ENCODE assay signal across 23 mouse cellular contexts in the genomic region with DNA sequence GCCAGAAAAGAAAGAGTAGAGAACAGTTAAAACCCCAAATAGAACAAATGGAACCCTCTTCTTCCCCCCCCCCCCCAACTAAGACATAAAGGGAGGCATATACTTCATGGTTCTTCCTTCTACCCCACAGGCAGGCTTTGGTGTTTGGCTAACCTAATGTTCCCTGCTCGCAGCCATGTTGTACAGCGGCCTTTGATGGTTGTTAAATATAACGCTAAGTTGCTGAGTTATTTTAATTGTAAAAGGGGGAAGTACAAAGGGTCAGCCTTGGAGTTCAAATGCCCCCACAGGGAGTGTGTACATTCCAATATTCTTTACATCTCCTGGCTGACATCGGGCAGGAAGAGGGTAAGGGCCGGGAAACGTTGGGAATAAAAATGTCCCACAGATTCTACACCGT.
DNase-seq lines count a peak whose midpoint lies in the region; ATAC-seq and TF ChIP-seq lines count a peak whose summit lies in the region.
"Had no signal": no experiment of that assay in that cellular context is flagged by ENCODE, and none has a peak within 500 bp of the region (broad histone marks: within the 10 kb centered on the region; RNA-seq: fewer than 3 reads in every experiment).

No protein-coding gene starts in this region.

- no peak for TF ChIP-seq CTCF in gastrocnemius, adult 2 months (IDR thresholded peaks at IDR 0.05)
- no peak for TF ChIP-seq CTCF in liver, adult 2 months (IDR thresholded peaks at IDR 0.05; ENCODE audit: low read depth, low read length)
- TF ChIP-seq CTCF in ES-Bruce4 (IDR thresholded peaks at IDR 0.05; ENCODE audit: low read depth, low read length) = no peak

- intact Hi-C loops in gastrocnemius, adult 2 months (cut with DNase I) = loop anchor here (5.0 kb wide), 1 partner anchor 37 kb away; no protein-coding TSS in a partner anchor

- peaks cover 26% of the 10 kb centered on the region for H3K79me2 ChIP-seq in liver, adult 2 months (ENCODE audit: control insufficient read depth, insufficient read depth, low read length)

- H3K9ac ChIP-seq in heart, embryonic 16.5 days (ENCODE audit: low read length) = no peak overlapping the region
- no peak overlapping the region for H3K9ac ChIP-seq in liver, adult 2 months (ENCODE audit: low read depth, low read length)
- no peak overlapping the region for H3K9ac ChIP-seq in liver, embryonic 12.5 days
- no peak overlapping the region for H3K9ac ChIP-seq in ES-Bruce4 (ENCODE audit: low read depth, poor library complexity, severe bottlenecking)
- H3K9ac ChIP-seq: embryonic facial prominence, embryonic 12.5 days; hindbrain, embryonic 12.5 days; liver, embryonic 14.5 days; stomach, embryonic 15.5 days had no signal

- peak overlapping the region; percentile 74 for H3K4me3 ChIP-seq in gastrocnemius, adult 2 months
- H3K4me3 ChIP-seq in heart, embryonic 16.5 days (ENCODE audit: low read length) = no peak overlapping the region
- no peak overlapping the region for H3K4me3 ChIP-seq in liver, adult 2 months (ENCODE audit: insufficient read depth, low read depth, low read length)
- H3K4me3 ChIP-seq in liver, embryonic 12.5 days = no peak overlapping the region
- H3K4me3 ChIP-seq in ES-Bruce4 (ENCODE audit: low read depth, low read length) = no peak overlapping the region
- H3K4me3 ChIP-seq: embryonic facial prominence, embryonic 12.5 days; hindbrain, embryonic 12.5 days; layer of hippocampus, adult 2 months; stomach, embryonic 15.5 days had no signal

- H3K9me3 ChIP-seq in heart, embryonic 16.5 days (replicated peaks; ENCODE audit: control insufficient read depth, low read length) = no peaks in the 10 kb centered on the region
- no peaks in the 10 kb centered on the region for H3K9me3 ChIP-seq in liver, embryonic 12.5 days (replicated peaks)
- H3K9me3 ChIP-seq in ES-Bruce4 (replicated peaks; ENCODE audit: control insufficient read depth, insufficient read depth, low read length, poor library complexity, severe bottlenecking) = no peaks in the 10 kb centered on the region
- H3K9me3 ChIP-seq: embryonic facial prominence, embryonic 12.5 days; hindbrain, embryonic 12.5 days; stomach, embryonic 15.5 days had no signal

- peaks cover 76% of the 10 kb centered on the region for H3K4me1 ChIP-seq in heart, embryonic 16.5 days (ENCODE audit: control insufficient read depth, insufficient read depth, low read length)
- peaks cover 45% of the 10 kb centered on the region for H3K4me1 ChIP-seq in liver, adult 2 months (ENCODE audit: control insufficient read depth, insufficient read depth, low read length)
- peaks cover 28% of the 10 kb centered on the region for H3K4me1 ChIP-seq in liver, embryonic 12.5 days
- peaks cover 7% of the 10 kb centered on the region for H3K4me1 ChIP-seq in ES-Bruce4 (ENCODE audit: control insufficient read depth, insufficient read depth, low read length)

- TF ChIP-seq POLR2A in liver, adult 2 months (IDR thresholded peaks at IDR 0.05; ENCODE audit: extremely low read depth, insufficient read depth, low read length) = no peak
- no peak for TF ChIP-seq POLR2A in ES-Bruce4 (IDR thresholded peaks at IDR 0.05; ENCODE audit: insufficient read depth, low read length)

- no peak for DNase-seq in gastrocnemius, adult 2 months
- DNase-seq in gastrocnemius, postnatal 25 days = no peak
- DNase-seq in heart, adult 18-20 months = no peak
- DNase-seq in liver, adult 2 months (ENCODE audit: extremely low read depth, low read depth, low spot score) = no peak
- DNase-seq in spleen, postnatal 4 days (ENCODE audit: low spot score in 2 of 2) = no peak
- DNase-seq: adrenal gland, postnatal 14 days; cerebellum, adult 11 months; cerebellum, postnatal 10 days; kidney, postnatal 10 days; lung, postnatal 4 days; right cerebral cortex, postnatal 25 days; thymus, adult 18-20 months; thymus, postnatal 4 days had no signal

- no peak overlapping the region for H3K4me2 ChIP-seq in heart, embryonic 16.5 days (ENCODE audit: low read depth, low read length)
- H3K4me2 ChIP-seq in liver, embryonic 12.5 days = no peak overlapping the region
- H3K4me2 ChIP-seq: embryonic facial prominence, embryonic 12.5 days; hindbrain, embryonic 12.5 days; stomach, embryonic 15.5 days had no signal

- ATAC-seq in heart, embryonic 16.5 days (replicated peaks; ENCODE audit: extremely low read depth, insufficient read depth, low FRiP score) = no peak
- ATAC-seq in liver, embryonic 12.5 days = no peak
- ATAC-seq: CD4-positive, CD25-positive, alpha-beta regulatory T cell, adult 4 months; forebrain, embryonic 16.5 days had no signal

- TF ChIP-seq EP300 in ES-Bruce4 (IDR thresholded peaks at IDR 0.05; ENCODE audit: insufficient read depth, low read depth, low read length) = no peak

- WGBS in heart, embryonic 16.5 days = 45% methylated on average over 7 of the region's 7 CpGs
- WGBS in liver, adult 2 months = 61% methylated on average over 7 of the region's 7 CpGs
- 71% methylated on average over 7 of the region's 7 CpGs for WGBS in liver, embryonic 12.5 days (ENCODE audit: insufficient replicate concordance)

- no peaks in the 10 kb centered on the region for H3K27me3 ChIP-seq in heart, embryonic 16.5 days (ENCODE audit: control insufficient read depth, insufficient read depth, low read length)
- H3K27me3 ChIP-seq in liver, adult 2 months (ENCODE audit: control insufficient read depth, insufficient read depth, low read length) = no peaks in the 10 kb centered on the region
- no peaks in the 10 kb centered on the region for H3K27me3 ChIP-seq in liver, embryonic 12.5 days (replicated peaks)
- H3K27me3 ChIP-seq in ES-Bruce4 (ENCODE audit: control insufficient read depth, insufficient read depth, low read length, poor library complexity, severe bottlenecking) = no peaks in the 10 kb centered on the region
- H3K27me3 ChIP-seq: embryonic facial prominence, embryonic 12.5 days; hindbrain, embryonic 12.5 days; stomach, embryonic 15.5 days had no signal

- H3K36me3 ChIP-seq in heart, embryonic 16.5 days (ENCODE audit: control insufficient read depth, insufficient read depth) = peaks cover 26% of the 10 kb centered on the region; the same call in 1 of the 2 replicates
- H3K36me3 ChIP-seq in liver, adult 2 months (ENCODE audit: control insufficient read depth, insufficient read depth, low read length) = peaks cover 87% of the 10 kb centered on the region
- 0 out of 2 replicates have a peak, but pooled peaks cover 16% of the 10 kb centered on the region for H3K36me3 ChIP-seq in liver, embryonic 12.5 days
- peaks cover 95% of the 10 kb centered on the region for H3K36me3 ChIP-seq in ES-Bruce4 (ENCODE audit: control insufficient read depth, insufficient read depth, low read length, poor library complexity, severe bottlenecking)

- peak overlapping the region; percentile 87 for H3K27ac ChIP-seq in gastrocnemius, adult 2 months
- peak overlapping the region; percentile 90 for H3K27ac ChIP-seq in heart, embryonic 16.5 days (ENCODE audit: low read length)
- peak overlapping the region; percentile 57 for H3K27ac ChIP-seq in liver, adult 2 months (replicated peaks; ENCODE audit: insufficient read depth, low read depth, low read length)
- H3K27ac ChIP-seq in liver, embryonic 12.5 days = no peak overlapping the region
- H3K27ac ChIP-seq in ES-Bruce4 (ENCODE audit: insufficient read depth, low read length) = 0 out of 2 replicates have a peak overlapping the region, but pooled peaks have one; percentile 32
- H3K27ac ChIP-seq: embryonic facial prominence, embryonic 12.5 days; hindbrain, embryonic 12.5 days; liver, embryonic 14.5 days; stomach, embryonic 15.5 days had no signal
